Mouse (Mus musculus): ENCODE data around the gene Pald1.

DNA sequence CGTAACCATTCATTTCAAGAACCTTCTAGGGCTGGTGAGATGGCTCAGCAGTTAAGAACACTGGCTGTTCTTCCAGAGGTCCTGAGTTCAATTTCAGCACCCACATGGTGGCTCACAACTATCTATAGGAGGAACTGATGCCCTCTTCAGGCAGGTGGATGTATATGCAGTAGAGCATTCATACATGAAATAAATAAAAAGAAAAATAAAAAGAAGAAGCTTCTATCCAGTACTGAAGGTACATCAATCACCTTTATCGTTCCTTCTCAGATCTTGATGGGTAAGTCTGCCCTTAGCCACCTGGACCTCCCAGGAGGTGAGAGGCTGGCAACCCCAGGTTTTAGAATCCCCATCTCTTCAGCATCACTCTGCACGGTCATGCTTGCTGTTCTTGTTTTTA lies 31.9 kb upstream of the Pald1 start:
- TF ChIP-seq CTCF (IDR thresholded peaks at IDR 0.05; ENCODE audit: low read depth) (peak; percentile 20; the same call in 1 of the 2 replicates), EP300 (optimal IDR thresholded peaks at IDR 0.05) (no peak)

Measured in stomach, postnatal 0 days (tissue).